Mouse (Mus musculus) heart, adult 9 months (tissue): ENCODE data around the gene Trim31.
A peak's percentile ranks its signal among the peaks of the same experiment; 100 is the strongest.

Experiments
- DNase-seq, 2 experiments: peaks; one replicate each; pipeline ENCODE4 v3.0.0; 2022; ENCODE audit warnings: low spot score in 2 of 2

Trim31 gene

DNA sequence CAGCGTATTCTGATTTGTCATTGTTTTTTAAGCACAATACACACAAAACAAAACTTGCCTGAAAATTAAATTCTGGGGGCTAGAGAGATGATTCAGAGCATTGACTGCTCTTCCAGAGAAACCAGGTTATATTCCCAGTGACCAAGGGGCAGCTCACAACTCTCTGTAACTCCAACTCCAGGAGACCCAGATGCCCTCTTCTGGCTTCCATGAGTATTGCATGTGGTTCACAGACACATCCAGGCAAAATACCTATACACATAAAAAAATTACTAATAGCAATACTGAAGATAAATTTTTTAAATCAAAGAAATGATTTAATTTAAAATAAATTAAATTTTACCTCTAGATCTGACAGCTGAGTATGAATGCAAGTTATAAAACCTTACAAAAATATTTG lies 1.3 kb upstream of the Trim31 start:
- DNase-seq, result peak in 1 of 2 experiments; percentile 11

DNA sequence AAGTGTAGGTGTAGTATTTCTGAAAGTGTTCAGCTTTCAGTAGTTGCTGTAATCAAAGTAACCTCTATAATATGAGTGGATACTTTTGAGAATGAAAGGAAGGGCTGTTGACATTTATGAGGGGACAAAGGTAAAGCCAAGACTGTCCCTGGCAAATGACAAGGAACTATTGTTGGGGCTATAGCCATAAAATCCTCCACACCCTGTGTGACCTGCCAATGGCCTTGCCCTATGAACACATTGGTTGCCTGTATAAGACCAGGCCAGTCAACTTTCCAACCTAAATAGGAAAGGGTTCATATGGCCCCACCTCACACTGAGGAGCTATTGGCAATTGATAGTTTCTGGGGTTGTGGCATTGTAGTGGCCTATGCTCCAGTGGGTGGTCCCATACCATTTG lies 853 bp upstream of the Trim31 start:
- DNase-seq, result no peak

- no peak for DNase-seq
Observed at GRCm38 (mm10) chr17:36899376-36899775, 1.5 kb downstream of the Trim31 start.

GRCm38 (mm10) chr17:36900001-36900400 lies 2.1 kb downstream of the Trim31 start:
- no peak for DNase-seq

GRCm38 (mm10) chr17:36900691-36901090 lies 2.8 kb downstream of the Trim31 start:
- DNase-seq, result no peak

DNA sequence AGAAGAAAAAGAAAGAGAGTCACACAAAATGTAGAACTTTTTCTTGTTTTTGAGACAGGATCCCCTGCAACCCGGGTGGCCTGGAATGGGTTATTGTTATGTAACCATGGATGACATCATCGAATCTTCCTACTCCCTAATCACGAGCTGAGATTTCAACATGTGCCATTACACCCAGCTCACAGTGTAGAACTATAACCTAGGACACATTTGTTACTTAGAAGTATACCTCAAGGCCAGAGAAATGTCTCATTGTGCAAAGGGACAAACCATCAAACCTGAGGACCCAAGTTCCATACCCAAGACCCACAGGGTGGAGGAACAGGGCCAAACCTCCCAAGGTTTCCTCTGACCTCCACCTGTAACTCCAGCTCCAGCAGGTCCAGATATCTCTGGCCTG lies 5.7 kb downstream of the Trim31 start:
- DNase-seq, result no peak

DNA sequence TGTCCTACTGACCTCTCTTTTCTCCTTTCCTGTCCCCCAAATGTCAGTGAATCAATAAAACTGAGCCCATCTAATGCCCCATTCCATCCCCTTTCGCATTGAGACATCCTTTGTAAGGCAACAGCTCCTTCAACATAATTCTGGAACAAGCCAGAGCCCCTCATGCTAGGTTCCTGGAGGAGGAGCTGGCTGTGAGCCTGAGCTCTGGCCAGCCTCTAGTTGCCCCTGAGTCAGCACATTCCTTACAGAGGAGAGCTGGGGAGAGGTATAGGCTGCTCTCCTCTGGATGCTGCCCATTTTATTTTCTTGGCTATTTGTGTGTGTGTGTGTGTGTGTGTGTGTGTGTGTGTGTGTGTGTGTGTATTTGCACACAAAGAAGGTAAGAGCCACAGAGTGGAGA lies 10.3 kb downstream of the Trim31 start:
- no peak for DNase-seq

DNA sequence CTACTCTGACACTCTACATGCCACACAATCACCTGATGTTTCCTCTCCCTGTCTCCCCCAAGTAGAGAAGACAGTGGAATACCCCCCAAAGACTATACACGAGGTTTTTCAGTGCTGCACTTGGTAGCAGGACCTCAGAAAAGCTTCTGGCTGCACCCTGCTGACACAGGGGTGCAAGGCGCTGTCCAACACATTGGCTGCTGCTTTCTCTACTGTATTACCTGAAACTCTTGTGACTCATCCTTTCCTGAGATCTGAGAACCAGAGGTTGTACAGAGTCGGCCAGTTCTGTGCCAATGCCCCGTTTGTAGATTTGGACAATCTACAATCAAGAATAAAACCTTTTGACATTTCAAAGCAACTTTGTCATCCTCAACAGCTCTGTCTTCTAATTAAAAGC lies 11.9 kb downstream of the Trim31 start:
- DNase-seq, result no peak

- DNase-seq, result no peak
Observed at GRCm38 (mm10) chr17:36912031-36912430, 14.1 kb downstream of the Trim31 start.

- DNase-seq, result peak; percentile 21 to 47
Observed at GRCm38 (mm10) chr17:36914108-36914507, 16.2 kb downstream of the Trim31 start.

GRCm38 (mm10) chr17:36915076-36915475 lies 17.2 kb downstream of the Trim31 start:
- peak; percentile 7 to 38 for DNase-seq

DNA sequence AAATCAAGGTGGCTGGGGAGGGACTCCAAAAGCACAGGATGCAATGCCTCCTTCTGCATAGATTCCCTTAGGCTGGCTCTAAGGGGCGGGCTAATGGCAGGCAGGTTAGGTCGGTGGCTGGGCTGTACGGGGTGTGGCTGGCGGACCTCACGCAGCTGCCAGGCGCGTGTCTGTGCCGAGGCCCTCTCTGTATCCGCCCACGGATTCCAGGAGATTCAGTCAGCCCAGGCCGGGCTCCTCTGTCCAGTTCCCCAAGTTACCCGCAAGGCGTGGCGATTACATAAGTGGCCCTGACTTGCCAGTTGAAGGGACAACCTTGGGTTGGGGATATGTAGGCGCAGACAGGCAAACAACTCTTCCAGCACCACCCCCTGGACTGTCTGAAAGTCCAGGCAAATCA lies 22.3 kb downstream of the Trim31 start:
- DNase-seq, result no peak

GRCm38 (mm10) chr17:36922715-36923114 lies 24.8 kb downstream of the Trim31 start:
- no peak for DNase-seq

DNA sequence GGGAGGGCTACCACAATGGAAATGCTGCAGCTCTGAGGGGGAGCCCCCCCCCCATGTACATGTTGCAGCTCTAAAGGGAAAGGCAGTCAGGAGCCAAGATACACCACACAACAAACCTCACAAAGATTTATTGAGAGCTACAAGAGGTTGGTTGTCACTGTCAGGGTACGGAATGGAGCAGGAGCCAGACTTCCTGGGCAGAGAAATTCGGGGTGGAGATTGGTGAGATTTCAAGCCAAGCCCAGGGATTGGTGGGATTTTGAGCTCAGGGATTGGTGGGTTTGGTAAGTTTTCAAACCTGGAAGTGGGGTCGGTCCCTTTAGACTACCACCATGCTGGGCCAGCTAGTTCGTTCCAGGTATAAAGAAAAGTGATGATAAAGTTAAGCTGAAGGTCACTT lies 25.6 kb downstream of the Trim31 start:
- no peak for DNase-seq

DNA sequence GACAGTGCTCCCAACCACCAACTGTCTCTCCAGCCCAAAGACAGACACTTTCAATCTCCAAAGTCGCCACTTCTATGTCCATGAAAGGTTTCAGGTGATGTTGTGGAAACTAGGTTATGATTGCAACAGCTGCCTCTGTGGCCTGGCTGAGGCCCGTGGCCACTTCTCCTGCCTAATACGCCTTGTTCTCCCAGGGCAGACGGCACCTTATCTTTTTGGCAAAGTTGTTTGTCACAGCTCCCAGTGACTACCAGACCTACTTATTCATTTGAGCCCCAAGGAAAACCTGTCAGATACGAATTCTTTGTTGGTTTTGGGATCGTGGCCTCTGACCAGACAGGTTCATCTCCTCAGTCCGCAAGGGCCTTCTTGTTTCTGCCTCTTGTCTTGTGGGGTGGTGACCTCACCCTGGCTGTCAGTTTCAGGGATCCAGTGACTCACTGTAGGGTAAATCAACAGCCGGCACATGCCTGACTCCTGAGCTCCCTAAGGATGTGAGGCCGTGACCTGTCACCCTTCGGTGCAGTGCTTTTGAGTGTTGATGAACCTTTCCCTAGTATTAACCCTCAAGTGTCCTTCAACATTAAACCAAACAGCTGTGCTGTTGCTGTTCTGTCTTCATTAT lies 29.7 kb downstream of the Trim31 start:
- DNase-seq, result peak; percentile 32 to 38

DNA sequence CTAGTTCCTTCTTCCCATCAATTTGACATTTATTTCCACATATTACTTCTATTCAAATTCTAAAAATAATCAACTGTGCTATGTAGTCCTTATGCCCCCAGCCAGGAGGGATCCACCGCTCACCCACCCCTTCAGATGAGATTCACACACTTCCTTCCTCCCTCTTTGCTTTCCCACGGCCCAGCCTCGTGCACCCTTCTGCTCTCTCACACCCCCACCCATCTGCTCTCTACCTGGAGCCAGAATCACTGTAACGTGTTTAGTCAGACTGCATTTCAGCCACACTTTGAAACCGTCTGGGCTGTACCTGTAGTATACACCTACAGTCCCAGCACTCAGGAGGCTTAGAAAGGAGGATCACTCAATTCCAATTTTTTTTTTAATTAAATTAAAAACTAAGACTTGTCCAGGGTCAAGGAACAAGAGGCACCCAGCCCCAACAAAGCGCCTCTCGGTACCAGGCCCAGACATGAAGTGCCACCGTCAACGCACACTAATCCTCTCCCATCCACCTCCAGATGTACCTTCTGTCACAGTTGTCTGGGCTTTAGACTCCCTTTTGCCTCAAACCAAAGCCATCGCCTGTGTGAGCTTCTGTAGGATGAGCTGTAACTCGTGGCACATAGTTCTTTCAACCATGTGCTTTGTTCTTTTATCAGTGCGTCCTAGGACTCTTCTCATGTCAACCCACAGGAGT lies 31.5 kb downstream of the Trim31 start:
- DNase-seq, result no peak

GRCm38 (mm10) chr17:36930233-36930632 lies 32.3 kb downstream of the Trim31 start:
- DNase-seq, result peak; percentile 37 to 66

- DNase-seq, result no peak
Observed at GRCm38 (mm10) chr17:36931130-36931529, 33.2 kb downstream of the Trim31 start.

GRCm38 (mm10) chr17:36931806-36932205 lies 33.9 kb downstream of the Trim31 start:
- peak; percentile 63 to 65 for DNase-seq

GRCm38 (mm10) chr17:36938056-36938455 lies 40.1 kb downstream of the Trim31 start:
- DNase-seq, result no peak

GRCm38 (mm10) chr17:36942391-36942790 lies 44.5 kb downstream of the Trim31 start:
- DNase-seq, result peak; percentile 49 to 67

- no peak for DNase-seq
Observed at GRCm38 (mm10) chr17:36942791-36943471, 45.0 kb downstream of the Trim31 start, which contains the start of gene Rnf39. Gene Rnf39 (plus strand): TSS chr17:36942918.

DNA sequence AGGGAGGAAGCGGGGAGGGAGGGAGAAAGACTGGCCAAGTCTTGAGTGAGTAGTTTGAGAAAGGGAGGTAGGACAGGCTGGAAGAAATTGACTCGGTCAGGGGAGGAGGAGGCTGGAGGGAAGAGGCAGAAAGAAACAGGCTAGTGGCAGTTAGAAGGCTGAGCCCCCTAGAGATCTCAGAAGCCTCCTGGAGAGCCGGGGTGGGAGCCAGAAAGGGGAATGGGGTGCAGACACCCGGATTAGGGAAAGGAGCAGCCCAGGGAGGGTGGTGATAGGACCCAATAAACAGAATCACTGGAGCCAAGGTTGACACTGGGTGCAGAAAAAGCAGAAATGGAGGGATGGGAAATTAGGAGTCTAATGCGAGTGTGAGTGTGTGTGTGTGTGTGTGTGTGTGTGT lies 45.8 kb downstream of the Trim31 start:
- no peak for DNase-seq
